Mouse (Mus musculus): ENCODE data around the gene Ppp3r1. TPM values are rescaled to one million over a fixed set of nuclear protein-coding genes. Genes with fewer than 3 reads are reported as not detected.
A peak's percentile ranks its signal among the peaks of the same experiment; 100 is the strongest.

Ppp3r1 gene
- 38.8 and 51.7 TPM in 2 replicates for polyA plus RNA-seq (2012; rRNA removed)

GRCm38 (mm10) chr11:17158858-17159737 lies at the start of gene Ppp3r1:
Gene Ppp3r1, plus strand, starts transcription at chr11:17159263.
- DNase-seq (ENCODE audit: low read depth): peak; percentile 62

GRCm38 (mm10) chr11:17112419-17113090 lies 46.5 kb upstream of the Ppp3r1 start:
- no peak for DNase-seq (ENCODE audit: low read depth)

- no peak for DNase-seq (ENCODE audit: low read depth)
These were observed 32.6 kb upstream of the Ppp3r1 start for GRCm38 (mm10) chr11:17126418-17126817.

- no peak for DNase-seq (ENCODE audit: low read depth)
These were observed 23.4 kb upstream of the Ppp3r1 start for GRCm38 (mm10) chr11:17135638-17136037.

- DNase-seq (ENCODE audit: low read depth): no peak
These were observed 20.6 kb upstream of the Ppp3r1 start for GRCm38 (mm10) chr11:17138306-17139033.

- DNase-seq (ENCODE audit: low read depth): no peak
These were observed 727 bp downstream of the Ppp3r1 start for GRCm38 (mm10) chr11:17159738-17160241.

GRCm38 (mm10) chr11:17160242-17160641 lies 1.2 kb downstream of the Ppp3r1 start:
- DNase-seq (ENCODE audit: low read depth): peak; percentile 70

- no peak for DNase-seq (ENCODE audit: low read depth)
These were observed 4.9 kb downstream of the Ppp3r1 start for GRCm38 (mm10) chr11:17163956-17164355.

GRCm38 (mm10) chr11:17166627-17167026 lies 7.6 kb downstream of the Ppp3r1 start:
- DNase-seq (ENCODE audit: low read depth): no peak

- no peak for DNase-seq (ENCODE audit: low read depth)
These were observed 10.2 kb downstream of the Ppp3r1 start for GRCm38 (mm10) chr11:17169262-17169661.

- no peak for DNase-seq (ENCODE audit: low read depth)
These were observed 12.1 kb downstream of the Ppp3r1 start for GRCm38 (mm10) chr11:17170938-17171729.

- DNase-seq (ENCODE audit: low read depth): no peak
These were observed 13.2 kb downstream of the Ppp3r1 start for GRCm38 (mm10) chr11:17172300-17172699.

GRCm38 (mm10) chr11:17176638-17177037 lies 17.6 kb downstream of the Ppp3r1 start:
- no peak for DNase-seq (ENCODE audit: low read depth)

- no peak for DNase-seq (ENCODE audit: low read depth)
These were observed 21.7 kb downstream of the Ppp3r1 start for GRCm38 (mm10) chr11:17180753-17181152.

GRCm38 (mm10) chr11:17181807-17182206 lies 22.7 kb downstream of the Ppp3r1 start, which contains the start of gene Wdr92:
Gene Wdr92, plus strand, starts transcription at chr11:17182107.
- DNase-seq (ENCODE audit: low read depth): no peak

GRCm38 (mm10) chr11:17183165-17183564 lies 24.1 kb downstream of the Ppp3r1 start:
- DNase-seq (ENCODE audit: low read depth): no peak

GRCm38 (mm10) chr11:17187649-17188048 lies 28.6 kb downstream of the Ppp3r1 start:
- no peak for DNase-seq (ENCODE audit: low read depth)

GRCm38 (mm10) chr11:17188786-17189185 lies 29.7 kb downstream of the Ppp3r1 start:
- no peak for DNase-seq (ENCODE audit: low read depth)

- no peak for DNase-seq (ENCODE audit: low read depth)
These were observed 33.2 kb downstream of the Ppp3r1 start for GRCm38 (mm10) chr11:17192151-17192844.

- no peak for DNase-seq (ENCODE audit: low read depth)
These were observed 40.1 kb downstream of the Ppp3r1 start for GRCm38 (mm10) chr11:17199170-17199569.
